Mouse (Mus musculus) kidney, adult 2 months (tissue): ENCODE results near the gene B4galnt4. TPM values are rescaled to one million over a fixed set of nuclear protein-coding genes. Genes with fewer than 3 reads are reported as not detected.

Source experiments
- DNase-seq: peaks from one replicate; pipeline ENCODE4 v3.0.0; 2021
- H3K27ac ChIP-seq: fragments of 200-500 bp; 2 replicates; pipeline ENCODE4 v1.5.1; 2012; ENCODE audit warnings: low read depth, low read length, control low read depth, inconsistent platforms; ENCODE audit not compliant: insufficient read depth
- H3K27me3 ChIP-seq: fragments of 200-500 bp; replicated peaks from 2 replicates; pipeline ENCODE4 v1.6.1; 2012; ENCODE audit warnings: mild to moderate bottlenecking, moderate library complexity, low read length, inconsistent platforms; ENCODE audit not compliant: control insufficient read depth, insufficient read depth
- H3K36me3 ChIP-seq: fragments of 200-500 bp; 2 replicates; pipeline ENCODE4 v1.6.1; 2012; ENCODE audit warnings: mild to moderate bottlenecking, moderate library complexity, low read length, inconsistent platforms; ENCODE audit not compliant: control insufficient read depth, insufficient read depth
- H3K4me1 ChIP-seq: fragments of 200-500 bp; 2 replicates; pipeline ENCODE4 v1.6.1; 2011; ENCODE audit warnings: low read length; ENCODE audit not compliant: control insufficient read depth, insufficient read depth
- H3K4me3 ChIP-seq: fragments of 200-500 bp; 2 replicates; pipeline ENCODE4 v1.5.1; 2011; ENCODE audit warnings: mild to moderate bottlenecking, low read depth, low read length, control low read depth; ENCODE audit not compliant: insufficient read depth
- CTCF ChIP-seq: fragments of 200-500 bp; conservative IDR thresholded peaks from 2 replicates; pipeline ENCODE4 v1.5.1; 2011; ENCODE audit warnings: low read depth, mild to moderate bottlenecking, control low read depth, low read length, moderate library complexity, mixed read lengths; ENCODE audit not compliant: insufficient read depth, insufficient read length
- POLR2A ChIP-seq: fragments of 200-500 bp; IDR thresholded peaks from one replicate; pipeline ENCODE4 v1.6.1; 2011; ENCODE audit warnings: low read depth, low read length, control low read depth
- WGBS: fragments of 180-500 bp; shearing (Covaris S2); methylation state at CpG from one replicate; pipeline ENCODE4 v1.1.7; 2018; 5-methylcytosine and 5-hydroxymethylcytosine counted together
- polyA plus RNA-seq: library from polyadenylated mRNA; depleted of rRNA; stranded (reverse); fragments of >200 nt; gene quantifications from 2 replicates; pipeline ENCODE4 v1.2.3, GENCODE M21; 2012

Gene B4galnt4
- polyA plus RNA-seq, 1 experiment: 0.44 TPM

- WGBS: 69% methylated on average over 20 of the region's 21 CpGs
- no peak overlapping the region for H3K27ac ChIP-seq
- H3K27me3 ChIP-seq: no peaks in the 10 kb centered on the region
- DNase-seq: no peak
- no peak for TF ChIP-seq POLR2A
- no peak for TF ChIP-seq CTCF
- H3K4me1 ChIP-seq: no peaks in the 10 kb centered on the region; the same call in 1 of the 2 replicates
- H3K36me3 ChIP-seq: no peaks in the 10 kb centered on the region
- no peak overlapping the region for H3K4me3 ChIP-seq
Observed at GRCm38 (mm10) chr7:141038090-141039032, 22.5 kb upstream of the B4galnt4 start.

GRCm38 (mm10) chr7:141039386-141040107 is 21.4 kb upstream of the B4galnt4 start:
- Histone ChIP-seq H3K27me3 (no peaks in the 10 kb centered on the region), H3K4me3 (no peak overlapping the region), H3K4me1 (no peaks in the 10 kb centered on the region; the same call in 1 of the 2 replicates), H3K36me3 (no peaks in the 10 kb centered on the region), H3K27ac (no peak overlapping the region)
- WGBS: 98% methylated on average over 4 of the region's 4 CpGs
- no peak for DNase-seq
- TF ChIP-seq POLR2A (no peak), CTCF (no peak)

- 44% methylated on average over 6 of the region's 9 CpGs for WGBS
- Histone ChIP-seq H3K27ac (peak overlapping the region; percentile 70), H3K4me1 (no peaks in the 10 kb centered on the region; the same call in 1 of the 2 replicates), H3K27me3 (no peaks in the 10 kb centered on the region), H3K4me3 (0 out of 2 replicates have a peak overlapping the region, but pooled peaks have one; percentile 20), H3K36me3 (no peaks in the 10 kb centered on the region)
- peak; percentile 16 for DNase-seq
- TF ChIP-seq POLR2A (no peak), CTCF (no peak)
Observed at GRCm38 (mm10) chr7:141040867-141041606, 19.9 kb upstream of the B4galnt4 start.

GRCm38 (mm10) chr7:141041661-141042060 is 19.2 kb upstream of the B4galnt4 start:
- WGBS: 11% methylated on average over 5 of the region's 5 CpGs
- TF ChIP-seq CTCF: no peak
- no peak for TF ChIP-seq POLR2A

GRCm38 (mm10) chr7:141042539-141042938 is 18.4 kb upstream of the B4galnt4 start:
- WGBS: 76% methylated on average over 4 of the region's 4 CpGs
- no peak for TF ChIP-seq CTCF
- no peak for TF ChIP-seq POLR2A

More at GRCm38 (mm10) chr7:141041661-141042060, 19.2 kb upstream of the B4galnt4 start:
- DNase-seq: peak; percentile 87
- Histone ChIP-seq H3K27me3 (no peaks in the 10 kb centered on the region), H3K4me1 (no peaks in the 10 kb centered on the region; the same call in 1 of the 2 replicates), H3K36me3 (no peaks in the 10 kb centered on the region), H3K27ac (peak overlapping the region; percentile 70), H3K4me3 (no peak overlapping the region)

GRCm38 (mm10) chr7:141046931-141047580 is 13.8 kb upstream of the B4galnt4 start:
- peaks cover 3% of the 10 kb centered on the region; the same call in 1 of the 2 replicates for H3K4me1 ChIP-seq
- no peaks in the 10 kb centered on the region for H3K27me3 ChIP-seq
- TF ChIP-seq POLR2A: no peak
- TF ChIP-seq CTCF: no peak
- 65% methylated on average over 6 of the region's 6 CpGs for WGBS
- peak; percentile 45 for DNase-seq
- no peaks in the 10 kb centered on the region for H3K36me3 ChIP-seq
- no peak overlapping the region for H3K4me3 ChIP-seq
- H3K27ac ChIP-seq: peak overlapping the region; percentile 88

More at GRCm38 (mm10) chr7:141042539-141042938, 18.4 kb upstream of the B4galnt4 start:
- H3K36me3 ChIP-seq: no peaks in the 10 kb centered on the region
- no peak overlapping the region for H3K27ac ChIP-seq
- no peaks in the 10 kb centered on the region for H3K27me3 ChIP-seq
- H3K4me3 ChIP-seq: no peak overlapping the region
- no peak for DNase-seq
- no peaks in the 10 kb centered on the region; the same call in 1 of the 2 replicates for H3K4me1 ChIP-seq
